Mouse (Mus musculus) embryonic facial prominence, embryonic 14.5 days (tissue): ENCODE measurements around the gene Esr1. TPM values are rescaled to one million over a fixed set of nuclear protein-coding genes. Genes with fewer than 3 reads are reported as not detected.

Experiments used
- ATAC-seq: fragments of 200-750 bp; cut with Nextera tagmentation; 2 replicates; pipeline ENCODE4 v1.8.0; 2017; ENCODE audit warnings: low read depth, moderate number of reproducible peaks, moderate TSS enrichment
- DNase-seq: peaks from one replicate; pipeline ENCODE4 v3.0.0-alpha.2; 2015; ENCODE audit warnings: low spot score
- H3K27ac ChIP-seq: fragments of 300-500 bp; sonication (generic); replicated peaks from 2 replicates; pipeline ENCODE4 v1.5.1; 2014; ENCODE audit warnings: low read depth, mild to moderate bottlenecking, low read length, moderate library complexity
- H3K27me3 ChIP-seq: fragments of 300-500 bp; sonication (generic); replicated peaks from 2 replicates; pipeline ENCODE4 v1.6.1; 2014; ENCODE audit warnings: low read length; ENCODE audit not compliant: control insufficient read depth, insufficient read depth
- H3K36me3 ChIP-seq: fragments of 300-500 bp; sonication (generic); 2 replicates; pipeline ENCODE4 v1.6.1; 2014; ENCODE audit warnings: low read length, mixed read lengths; ENCODE audit not compliant: control insufficient read depth, insufficient read depth
- H3K4me1 ChIP-seq: fragments of 300-500 bp; sonication (generic); 2 replicates; pipeline ENCODE4 v1.6.1; 2014; ENCODE audit warnings: antibody characterized with exemption, low read length; ENCODE audit not compliant: control insufficient read depth, insufficient read depth
- H3K4me2 ChIP-seq: fragments of 300-500 bp; sonication (generic); 2 replicates; pipeline ENCODE4 v1.6.1; 2014; ENCODE audit warnings: low read depth, mild to moderate bottlenecking, low read length, moderate library complexity, mixed read lengths
- H3K4me3 ChIP-seq: fragments of 300-500 bp; sonication (generic); 2 replicates; pipeline ENCODE4 v1.5.1; 2014; ENCODE audit warnings: low read depth, mild to moderate bottlenecking, low read length
- H3K9ac ChIP-seq: fragments of 300-500 bp; sonication (generic); 2 replicates; pipeline ENCODE4 v1.6.1; 2014; ENCODE audit warnings: low read depth, mild to moderate bottlenecking, low read length, moderate library complexity, mixed read lengths
- H3K9me3 ChIP-seq: fragments of 300-500 bp; sonication (generic); 2 replicates; pipeline ENCODE4 v1.6.1; 2016; ENCODE audit warnings: low read length; ENCODE audit not compliant: control insufficient read depth
- WGBS: fragments of 180-500 bp; shearing (Covaris S2); extraction: QIAGEN DNeasy Blood & Tissue Kit; methylation state at CpG from one replicate; pipeline ENCODE4 v1.1.7; 2014; 5-methylcytosine and 5-hydroxymethylcytosine counted together
- polyA plus RNA-seq: library from polyadenylated mRNA; unstranded; fragments of >200 nt; fragmentation: Nextera tagmentation; extraction: Ambion mirVana; gene quantifications from 2 replicates; pipeline ENCODE4 v1.2.1, GENCODE M21; 2014

Gene Esr1
- polyA plus RNA-seq: 0.51 and 0.82 TPM in 2 replicates

- Histone ChIP-seq H3K4me1 (peaks cover 11% of the 10 kb centered on the region; the same call in 1 of the 2 replicates), H3K9ac (0 out of 2 replicates have a peak within 1 kb of the TSS, but pooled peaks have one; percentile 8), H3K4me2 (peak within 1 kb of the TSS; percentile 47), H3K27ac (no peak within 1 kb of the TSS), H3K9me3 (no peaks in the 10 kb centered on the region), H3K36me3 (no peaks in the 10 kb centered on the region), H3K4me3 (peak within 1 kb of the TSS; percentile 19; the same call in 1 of the 2 replicates), H3K27me3 (no peaks in the 10 kb centered on the region)
- ATAC-seq (no peak), DNase-seq (peak; percentile 43)
- 33% methylated on average over 13 of the region's 13 CpGs for WGBS
These were observed at the start of gene Esr1 for GRCm38 (mm10) chr10:4611386-4612155. TSS of gene Esr1 (plus strand) at chr10:4611593.

- DNase-seq: no peak
- no peaks in the 10 kb centered on the region for H3K27me3 ChIP-seq
- H3K4me1 ChIP-seq: no peaks in the 10 kb centered on the region
- H3K36me3 ChIP-seq: no peaks in the 10 kb centered on the region
- 95% methylated on average over 1 of the region's 1 CpGs for WGBS
- no peak overlapping the region for H3K4me3 ChIP-seq
- no peak for ATAC-seq
- no peak overlapping the region for H3K4me2 ChIP-seq
- no peak overlapping the region for H3K27ac ChIP-seq
- H3K9ac ChIP-seq: no peak overlapping the region
- H3K9me3 ChIP-seq: no peaks in the 10 kb centered on the region
These were observed 46.2 kb upstream of the Esr1 start for GRCm38 (mm10) chr10:4565148-4565547.

DNA sequence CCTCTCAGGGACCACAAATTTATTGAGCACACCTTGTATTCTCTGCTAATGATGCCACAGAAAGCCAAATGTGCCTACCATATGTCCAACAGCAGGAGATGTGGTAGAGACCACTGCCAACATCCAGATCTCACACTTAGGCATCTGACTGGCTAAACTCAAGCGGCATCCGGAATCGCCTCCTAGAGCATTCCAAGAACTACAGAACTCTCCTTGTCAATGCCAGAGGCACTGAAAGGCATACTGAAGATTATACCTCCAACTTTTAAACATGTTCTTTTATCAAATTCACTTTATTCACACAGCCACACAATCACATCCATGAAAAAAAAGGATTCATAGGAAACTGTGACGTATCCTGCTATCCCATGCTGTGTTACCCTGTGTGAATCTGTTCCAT, 40.6 kb upstream of the Esr1 start:
- WGBS: 86% methylated on average over 4 of the region's 4 CpGs
- Histone ChIP-seq H3K4me1 (no peaks in the 10 kb centered on the region), H3K9ac (no peak overlapping the region), H3K27ac (no peak overlapping the region), H3K27me3 (no peaks in the 10 kb centered on the region), H3K36me3 (no peaks in the 10 kb centered on the region), H3K4me3 (no peak overlapping the region), H3K9me3 (no peaks in the 10 kb centered on the region), H3K4me2 (no peak overlapping the region)
- ATAC-seq (no peak), DNase-seq (no peak)

- no peaks in the 10 kb centered on the region for H3K27me3 ChIP-seq
- H3K4me1 ChIP-seq: no peaks in the 10 kb centered on the region
- H3K9me3 ChIP-seq: no peaks in the 10 kb centered on the region
- 73% methylated on average over 4 of the region's 4 CpGs for WGBS
- H3K36me3 ChIP-seq: no peaks in the 10 kb centered on the region
- no peak for DNase-seq
- ATAC-seq: no peak
- H3K4me3 ChIP-seq: no peak overlapping the region
- no peak overlapping the region for H3K4me2 ChIP-seq
- H3K27ac ChIP-seq: no peak overlapping the region
- H3K9ac ChIP-seq: no peak overlapping the region
These were observed 40.1 kb upstream of the Esr1 start for GRCm38 (mm10) chr10:4571304-4571703.

- DNase-seq: no peak
- 80% methylated on average over 5 of the region's 5 CpGs for WGBS
- Histone ChIP-seq H3K4me2 (no peak overlapping the region), H3K4me3 (no peak overlapping the region), H3K27ac (no peak overlapping the region), H3K36me3 (no peaks in the 10 kb centered on the region), H3K27me3 (no peaks in the 10 kb centered on the region), H3K9me3 (no peaks in the 10 kb centered on the region), H3K4me1 (no peaks in the 10 kb centered on the region), H3K9ac (no peak overlapping the region)
- no peak for ATAC-seq
These were observed 29.5 kb upstream of the Esr1 start for GRCm38 (mm10) chr10:4581905-4582304.

DNA sequence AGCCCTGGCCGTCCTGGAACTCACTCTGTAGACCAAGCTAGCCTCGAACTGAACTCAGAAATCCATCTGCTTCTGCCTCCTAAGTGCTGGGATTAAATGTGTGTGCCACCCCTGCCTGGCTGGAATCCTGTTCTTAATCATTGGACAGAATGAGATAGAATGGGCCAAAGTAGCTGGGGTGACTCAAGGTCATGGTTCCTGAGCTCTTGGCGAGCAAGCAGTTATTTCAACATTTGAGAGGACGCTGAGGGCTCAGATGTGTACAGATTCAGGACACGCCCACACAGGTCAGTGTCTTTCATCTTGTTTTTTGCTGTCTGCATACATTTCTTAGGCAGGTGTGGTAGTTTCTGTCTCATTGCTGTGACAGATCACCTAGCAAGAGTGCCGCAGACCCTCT, 24.7 kb upstream of the Esr1 start:
- ATAC-seq: no peak
- Histone ChIP-seq H3K9me3 (no peaks in the 10 kb centered on the region), H3K4me1 (no peaks in the 10 kb centered on the region), H3K27me3 (no peaks in the 10 kb centered on the region), H3K4me2 (no peak overlapping the region), H3K4me3 (no peak overlapping the region), H3K27ac (no peak overlapping the region), H3K36me3 (no peaks in the 10 kb centered on the region), H3K9ac (no peak overlapping the region)
- no peak for DNase-seq
- WGBS: 82% methylated on average over 6 of the region's 6 CpGs

DNA sequence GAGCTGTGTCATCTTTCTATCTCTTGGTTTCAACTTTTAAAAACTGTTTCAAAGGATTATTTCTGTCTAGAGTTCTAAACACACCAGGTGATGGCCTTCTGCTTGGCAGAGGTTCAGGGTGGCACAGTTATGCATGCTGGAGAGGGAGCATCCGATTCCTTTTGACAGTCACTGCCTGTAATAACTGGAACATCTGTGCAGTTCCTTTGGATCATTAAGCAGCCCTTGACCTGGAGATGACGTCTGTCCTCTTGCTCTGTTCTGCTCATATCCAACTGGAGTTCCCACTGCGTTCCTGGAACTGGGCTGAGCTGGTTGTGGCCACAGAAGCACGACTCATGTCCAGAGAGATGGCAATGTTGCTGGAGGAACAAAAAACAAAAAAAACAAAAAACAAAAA, 21.8 kb upstream of the Esr1 start:
- H3K36me3 ChIP-seq: no peaks in the 10 kb centered on the region
- no peaks in the 10 kb centered on the region for H3K4me1 ChIP-seq
- ATAC-seq (no peak), DNase-seq (no peak)
- 79% methylated on average over 4 of the region's 4 CpGs for whole genome bisulfite sequencing
- H3K4me3 ChIP-seq: no peak overlapping the region
- no peaks in the 10 kb centered on the region for H3K9me3 ChIP-seq
- H3K4me2 ChIP-seq: no peak overlapping the region
- no peaks in the 10 kb centered on the region for H3K27me3 ChIP-seq
- no peak overlapping the region for H3K9ac ChIP-seq
- H3K27ac ChIP-seq: no peak overlapping the region

DNA sequence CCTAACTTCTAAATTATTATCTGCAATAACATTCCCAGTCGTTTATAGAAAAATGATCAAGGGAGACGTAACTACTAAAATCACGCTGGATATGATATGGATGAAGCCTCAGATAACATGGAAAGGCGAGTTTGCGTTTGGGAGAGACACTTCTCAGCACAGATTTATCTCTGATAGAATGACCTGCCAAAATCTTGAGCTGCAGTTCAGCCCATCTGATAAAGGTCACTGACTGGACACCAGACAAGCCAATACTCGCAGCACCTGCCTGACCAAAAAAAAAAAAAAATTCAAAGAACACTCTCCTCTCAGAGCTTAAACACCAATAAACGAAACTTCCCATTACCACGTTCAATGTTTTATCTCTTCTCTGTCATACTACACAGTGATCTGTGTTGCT, 20.4 kb upstream of the Esr1 start:
- H3K27ac ChIP-seq: no peak overlapping the region
- no peaks in the 10 kb centered on the region for H3K27me3 ChIP-seq
- no peak overlapping the region for H3K9ac ChIP-seq
- WGBS: 67% methylated on average over 8 of the region's 8 CpGs
- ATAC-seq (no peak), DNase-seq (no peak)
- H3K9me3 ChIP-seq: no peaks in the 10 kb centered on the region
- no peaks in the 10 kb centered on the region for H3K4me1 ChIP-seq
- no peak overlapping the region for H3K4me2 ChIP-seq
- H3K4me3 ChIP-seq: no peak overlapping the region
- no peaks in the 10 kb centered on the region for H3K36me3 ChIP-seq

DNA sequence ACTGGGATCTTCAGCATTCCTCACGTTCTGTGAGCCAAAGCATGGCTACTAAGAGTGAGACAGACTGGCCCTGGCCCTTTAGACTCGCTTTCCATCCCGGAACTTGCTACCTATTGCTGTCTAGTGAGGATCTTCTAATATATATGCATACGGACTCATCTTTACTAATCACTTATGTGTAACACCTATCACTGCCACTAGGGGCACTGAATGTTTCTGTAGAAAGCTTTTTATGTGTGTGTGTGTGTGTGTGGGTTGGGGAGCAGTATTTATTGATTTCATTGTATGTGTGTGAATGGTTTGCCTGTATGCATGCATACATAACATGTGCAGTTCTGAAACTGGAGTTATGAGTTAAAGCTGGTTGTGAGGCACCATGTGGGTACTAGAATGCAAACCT, 17.6 kb upstream of the Esr1 start:
- DNase-seq (no peak), ATAC-seq (no peak)
- Histone ChIP-seq H3K4me3 (no peak overlapping the region), H3K27ac (no peak overlapping the region), H3K9me3 (no peaks in the 10 kb centered on the region), H3K36me3 (no peaks in the 10 kb centered on the region), H3K27me3 (no peaks in the 10 kb centered on the region), H3K4me2 (no peak overlapping the region), H3K4me1 (no peaks in the 10 kb centered on the region), H3K9ac (no peak overlapping the region)
- WGBS: 70% methylated on average over 4 of the region's 4 CpGs
